Mouse (Mus musculus): ENCODE data around the gene Faap24. TPM values are rescaled to one million over a fixed set of nuclear protein-coding genes. Genes with fewer than 3 reads are reported as not detected.

Faap24 gene
- polyA plus RNA-seq, 1 experiment from 2014 or later: 22.0 TPM

DNA sequence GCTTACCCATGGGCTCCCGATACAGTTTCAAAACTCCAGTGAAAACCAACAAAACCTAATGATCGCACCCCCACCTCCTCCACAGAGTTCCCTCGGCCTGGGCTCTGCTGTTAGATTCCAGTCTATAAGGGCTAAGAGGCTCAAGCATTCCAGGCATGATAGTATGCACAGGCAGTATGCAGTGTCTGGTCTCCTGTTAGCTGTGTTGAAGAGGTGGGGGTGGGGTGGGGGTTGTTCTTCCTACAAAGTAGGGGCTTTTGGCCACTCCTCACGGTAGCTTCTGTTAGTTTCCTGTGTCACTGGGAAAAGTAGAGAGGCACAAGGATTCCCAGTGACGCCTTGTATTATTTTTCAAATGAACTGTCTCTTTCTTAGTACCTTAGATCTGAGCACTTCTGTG, 34.4 kb downstream of the Faap24 start:
- Histone ChIP-seq H3K27ac (peak overlapping the region; percentile 4; the same call in 1 of the 2 replicates), H3K9me3 (no peaks in the 10 kb centered on the region), H3K4me3 (replicated peaks) (no peak overlapping the region), H3K9ac (no peak overlapping the region), H3K4me1 (replicated peaks) (peaks cover 6% of the 10 kb centered on the region), H3K36me3 (peaks cover 6% of the 10 kb centered on the region), H3K27me3 (replicated peaks) (no peaks in the 10 kb centered on the region), H3K4me2 (replicated peaks) (no peak overlapping the region)
- ATAC-seq: no peak
- 50% methylated on average over 5 of the region's 5 CpGs for WGBS

- Histone ChIP-seq H3K4me1 (replicated peaks) (peaks cover 12% of the 10 kb centered on the region), H3K27me3 (replicated peaks) (no peaks in the 10 kb centered on the region), H3K36me3 (no peaks in the 10 kb centered on the region; the same call in 1 of the 2 replicates), H3K9me3 (no peaks in the 10 kb centered on the region), H3K9ac (no peak overlapping the region), H3K4me3 (replicated peaks) (no peak overlapping the region), H3K4me2 (replicated peaks) (no peak overlapping the region), H3K27ac (no peak overlapping the region)
- 84% methylated on average over 12 of the region's 12 CpGs for WGBS
- no peak for ATAC-seq
Observed at GRCm38 (mm10) chr7:35357621-35358020, 39.0 kb downstream of the Faap24 start.

DNA sequence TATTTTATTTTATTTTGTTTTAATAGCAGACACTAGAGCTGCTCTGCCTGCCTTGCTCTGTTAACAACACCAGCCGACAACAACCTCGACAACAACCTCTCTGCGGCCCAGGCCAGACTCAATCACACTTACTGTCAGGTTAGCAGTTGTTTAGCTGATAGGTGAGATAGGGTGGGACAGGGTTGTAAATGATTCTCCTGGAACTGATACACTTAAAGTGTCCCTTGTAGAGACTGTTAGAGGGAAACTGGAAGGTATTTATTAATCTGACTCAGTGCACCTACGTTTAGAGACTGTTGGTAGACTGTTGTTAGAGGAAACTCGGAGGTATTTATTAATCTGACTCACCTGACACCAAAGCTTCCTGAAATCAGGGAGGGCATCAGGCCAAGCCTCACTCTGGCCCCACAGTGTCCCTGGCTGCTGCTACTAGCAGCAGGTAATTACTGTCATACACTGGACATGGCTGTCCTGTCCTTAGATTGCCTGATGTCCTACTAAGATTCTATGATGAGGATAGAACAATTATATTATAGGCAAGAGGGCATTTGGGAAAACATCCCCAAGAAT, 41.2 kb downstream of the Faap24 start:
- Histone ChIP-seq H3K4me2 (replicated peaks) (no peak overlapping the region), H3K36me3 (no peaks in the 10 kb centered on the region; the same call in 1 of the 2 replicates), H3K9ac (peak overlapping the region; percentile 20; the same call in 1 of the 2 replicates), H3K4me1 (replicated peaks) (0 out of 2 replicates have a peak, but pooled peaks cover 6% of the 10 kb centered on the region), H3K9me3 (no peaks in the 10 kb centered on the region), H3K27me3 (replicated peaks) (no peaks in the 10 kb centered on the region), H3K27ac (peak overlapping the region; percentile 78), H3K4me3 (replicated peaks) (no peak overlapping the region)
- WGBS: 17% methylated on average over 5 of the region's 5 CpGs
- ATAC-seq: peak; percentile 86

DNA sequence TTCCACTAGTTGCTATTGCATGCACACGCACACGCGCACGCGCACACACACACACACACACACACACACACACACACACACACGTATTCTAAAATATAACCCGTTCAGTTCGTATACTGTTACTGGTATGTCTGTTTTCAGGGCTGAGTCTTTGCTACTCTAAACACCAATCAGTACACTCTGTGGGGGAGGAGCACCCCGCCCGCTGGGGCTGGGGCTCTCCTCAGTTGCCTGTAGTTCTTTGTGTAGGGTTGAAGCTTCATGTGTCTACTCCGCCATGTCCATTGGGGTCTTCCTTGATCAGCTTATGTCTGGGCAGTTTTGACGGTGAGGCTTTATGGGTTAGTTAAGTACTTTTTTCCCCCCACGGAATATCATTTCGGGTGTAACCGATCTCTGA, 43.3 kb downstream of the Faap24 start:
- Histone ChIP-seq H3K27ac (peak overlapping the region; percentile 33; the same call in 1 of the 2 replicates), H3K9ac (no peak overlapping the region), H3K4me3 (replicated peaks) (no peak overlapping the region), H3K9me3 (no peaks in the 10 kb centered on the region), H3K36me3 (no peaks in the 10 kb centered on the region; the same call in 1 of the 2 replicates), H3K27me3 (replicated peaks) (no peaks in the 10 kb centered on the region), H3K4me1 (replicated peaks) (0 out of 2 replicates have a peak, but pooled peaks cover 6% of the 10 kb centered on the region), H3K4me2 (replicated peaks) (no peak overlapping the region)
- ATAC-seq: no peak
- 92% methylated on average over 15 of the region's 15 CpGs for WGBS

DNA sequence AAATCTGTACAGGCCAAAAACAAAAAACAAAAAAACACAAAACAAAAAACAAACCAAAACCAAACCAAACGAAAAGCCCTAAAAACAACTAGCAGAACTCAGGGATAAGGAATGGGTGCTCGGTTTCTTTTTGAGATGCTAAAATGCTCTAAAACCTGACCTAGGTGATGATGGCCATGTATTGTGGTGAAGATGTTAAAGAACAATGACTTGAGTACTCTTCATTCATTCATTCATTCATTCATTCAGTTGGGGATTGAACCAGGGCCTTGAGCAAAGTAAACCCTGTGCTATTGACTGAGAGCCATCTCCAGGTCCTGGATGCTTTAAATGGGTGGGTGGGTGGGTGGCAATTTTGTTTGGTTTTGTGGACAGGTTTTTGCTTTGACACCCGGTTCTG, 45.5 kb downstream of the Faap24 start:
- Histone ChIP-seq H3K27ac (no peak overlapping the region), H3K9ac (no peak overlapping the region), H3K4me2 (replicated peaks) (no peak overlapping the region), H3K36me3 (no peaks in the 10 kb centered on the region; the same call in 1 of the 2 replicates), H3K9me3 (no peaks in the 10 kb centered on the region), H3K4me3 (replicated peaks) (no peak overlapping the region), H3K4me1 (replicated peaks) (0 out of 2 replicates have a peak, but pooled peaks cover 8% of the 10 kb centered on the region), H3K27me3 (replicated peaks) (no peaks in the 10 kb centered on the region)
- no peak for ATAC-seq
- 89% methylated on average over 3 of the region's 3 CpGs for WGBS

DNA sequence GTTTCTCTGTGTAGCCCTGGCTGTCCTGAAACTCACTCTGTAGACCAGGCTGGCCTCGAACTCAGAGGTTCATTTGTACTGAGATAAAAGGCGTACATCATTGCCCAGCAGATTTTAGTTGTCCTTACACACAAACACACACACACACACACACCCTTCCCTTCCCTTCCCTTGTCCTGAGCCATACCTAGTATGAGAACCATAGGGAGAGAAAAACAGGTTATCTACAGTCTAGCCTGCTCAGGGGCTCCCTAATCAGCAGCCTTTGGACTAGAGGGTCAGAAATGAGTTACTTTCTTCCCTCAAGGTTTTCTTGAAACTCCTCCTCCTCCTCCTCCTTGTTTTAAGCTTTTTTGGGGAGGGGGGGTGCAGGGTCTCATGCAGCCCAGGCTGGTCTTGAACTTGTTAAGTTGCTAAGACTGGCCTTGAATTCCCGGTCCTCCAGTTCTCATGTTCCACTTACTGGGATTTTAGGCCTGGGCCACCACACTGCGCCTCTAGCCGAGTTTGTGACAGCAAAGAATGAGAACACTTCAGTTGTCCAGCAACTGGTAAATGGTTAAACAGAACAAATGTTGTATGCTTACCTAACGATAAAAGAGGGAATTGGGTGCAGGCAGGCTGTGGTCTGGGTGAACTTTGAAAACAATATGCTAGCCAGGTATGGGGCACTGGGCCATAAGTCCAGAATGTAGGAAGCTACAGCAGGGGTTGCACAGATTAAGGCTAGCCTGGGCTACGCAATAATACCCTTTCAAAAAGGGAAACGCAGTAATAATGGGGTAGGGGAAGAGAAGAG, 46.6 kb downstream of the Faap24 start:
- WGBS: 68% methylated on average over 8 of the region's 8 CpGs
- H3K9ac ChIP-seq: no peak overlapping the region
- no peaks in the 10 kb centered on the region for H3K9me3 ChIP-seq
- no peak overlapping the region for H3K4me3 ChIP-seq (replicated peaks)
- H3K4me2 ChIP-seq (replicated peaks): no peak overlapping the region
- H3K4me1 ChIP-seq (replicated peaks): peaks cover 8% of the 10 kb centered on the region; the same call in 1 of the 2 replicates
- peak overlapping the region; percentile 64 for H3K27ac ChIP-seq
- no peaks in the 10 kb centered on the region for H3K27me3 ChIP-seq (replicated peaks)
- H3K36me3 ChIP-seq: no peaks in the 10 kb centered on the region; the same call in 1 of the 2 replicates
- ATAC-seq: peak; percentile 55

- no peak overlapping the region for H3K4me3 ChIP-seq (replicated peaks)
- no peak overlapping the region for H3K9ac ChIP-seq
- H3K27ac ChIP-seq: peak overlapping the region; percentile 79
- WGBS: 75% methylated on average over 4 of the region's 4 CpGs
- H3K9me3 ChIP-seq: no peaks in the 10 kb centered on the region
- H3K36me3 ChIP-seq: no peaks in the 10 kb centered on the region; the same call in 1 of the 2 replicates
- no peaks in the 10 kb centered on the region for H3K27me3 ChIP-seq (replicated peaks)
- no peak for ATAC-seq
- peak overlapping the region; percentile 22; the same call in 1 of the 2 replicates for H3K4me2 ChIP-seq (replicated peaks)
- peaks cover 3% of the 10 kb centered on the region; the same call in 1 of the 2 replicates for H3K4me1 ChIP-seq (replicated peaks)
Observed at GRCm38 (mm10) chr7:35349022-35349421, 47.6 kb downstream of the Faap24 start.

DNA sequence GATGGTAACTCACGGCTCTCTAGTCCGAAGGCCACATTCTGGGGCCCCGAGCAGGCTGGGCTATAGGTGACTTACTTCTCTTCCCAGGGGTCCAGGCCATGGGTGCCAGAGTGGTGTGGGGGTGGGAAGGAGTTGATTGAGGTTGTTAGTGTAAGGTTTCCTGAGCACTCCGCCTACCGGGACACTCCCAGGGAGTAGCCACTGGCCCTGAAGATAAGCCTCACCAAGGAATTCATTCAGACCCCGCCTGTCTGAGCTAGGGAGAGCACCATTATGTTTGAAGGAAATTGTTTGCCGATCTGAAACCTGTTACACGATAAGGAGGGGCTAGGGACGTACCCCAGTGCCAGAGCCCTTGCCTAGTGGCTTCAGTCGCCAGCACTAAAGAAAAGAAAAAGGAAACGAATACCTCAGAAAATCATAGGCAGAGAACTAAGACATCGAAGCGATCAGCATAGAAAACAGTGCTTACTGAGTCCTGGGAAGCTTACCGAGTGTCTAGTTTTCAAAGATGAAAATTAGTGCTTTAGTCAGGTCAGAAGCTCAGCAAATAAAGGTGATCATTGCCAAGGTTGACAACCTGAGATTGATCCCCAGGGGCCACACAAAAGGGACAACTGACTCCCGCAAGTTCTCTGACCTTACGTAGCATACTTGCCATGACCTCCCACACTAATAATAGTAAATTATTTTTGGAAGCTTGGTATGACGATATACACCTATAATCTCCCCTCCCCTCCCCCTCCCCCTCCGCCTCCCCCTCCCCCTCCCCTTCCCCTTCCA, 48.5 kb downstream of the Faap24 start:
- peak overlapping the region; percentile 39 for H3K4me2 ChIP-seq (replicated peaks)
- H3K27ac ChIP-seq: peak overlapping the region; percentile 79
- H3K9ac ChIP-seq: no peak overlapping the region
- WGBS: 44% methylated on average over 17 of the region's 18 CpGs
- no peak overlapping the region for H3K4me3 ChIP-seq (replicated peaks)
- no peaks in the 10 kb centered on the region for H3K36me3 ChIP-seq
- peaks cover 2% of the 10 kb centered on the region; the same call in 1 of the 2 replicates for H3K4me1 ChIP-seq (replicated peaks)
- peak; percentile 75 for ATAC-seq
- no peaks in the 10 kb centered on the region for H3K9me3 ChIP-seq
- H3K27me3 ChIP-seq (replicated peaks): no peaks in the 10 kb centered on the region

DNA sequence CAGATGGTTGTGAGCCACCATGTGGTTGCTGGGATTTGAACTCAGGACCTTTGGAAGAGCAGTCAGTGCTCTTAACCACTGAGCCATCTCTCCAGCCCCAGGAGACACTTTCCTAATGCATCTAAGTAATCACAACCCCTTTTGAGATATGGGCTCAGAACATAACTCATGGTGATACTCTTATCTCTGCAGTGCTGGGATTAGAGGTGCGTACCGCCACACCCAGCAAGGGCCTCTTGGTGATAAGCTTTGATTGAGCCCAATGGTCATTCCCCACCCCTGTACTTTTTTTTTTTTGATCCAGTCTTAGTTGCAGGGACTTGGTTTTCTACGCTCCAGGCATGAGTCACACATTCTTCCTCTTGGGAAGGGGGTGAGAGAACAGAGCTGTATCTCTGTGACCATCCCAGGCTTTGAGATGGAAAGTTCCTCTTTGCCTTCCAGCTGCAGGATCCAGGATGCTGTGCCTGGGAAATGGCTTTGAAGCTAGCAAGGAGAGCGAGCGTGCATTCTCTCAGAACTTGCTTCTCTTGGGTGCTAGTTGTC, 51.8 kb downstream of the Faap24 start:
- H3K27ac ChIP-seq: peak overlapping the region; percentile 56
- H3K9me3 ChIP-seq: no peaks in the 10 kb centered on the region
- no peak overlapping the region for H3K9ac ChIP-seq
- 0 out of 2 replicates have a peak overlapping the region, but pooled peaks have one; percentile 4 for H3K4me3 ChIP-seq (replicated peaks)
- WGBS: 64% methylated on average over 5 of the region's 5 CpGs
- H3K4me2 ChIP-seq (replicated peaks): no peak overlapping the region; the same call in 1 of the 2 replicates
- ATAC-seq: peak; percentile 76
- H3K4me1 ChIP-seq (replicated peaks): peaks cover 2% of the 10 kb centered on the region; the same call in 1 of the 2 replicates
- no peaks in the 10 kb centered on the region for H3K27me3 ChIP-seq (replicated peaks)
- no peaks in the 10 kb centered on the region for H3K36me3 ChIP-seq

GRCm38 (mm10) chr7:35342498-35342897, 54.1 kb downstream of the Faap24 start:
- H3K27me3 ChIP-seq (replicated peaks): no peaks in the 10 kb centered on the region
- H3K36me3 ChIP-seq: no peaks in the 10 kb centered on the region
- no peak overlapping the region for H3K4me2 ChIP-seq (replicated peaks)
- no peaks in the 10 kb centered on the region for H3K9me3 ChIP-seq
- H3K27ac ChIP-seq: peak overlapping the region; percentile 32; the same call in 1 of the 2 replicates
- H3K4me3 ChIP-seq (replicated peaks): no peak overlapping the region
- ATAC-seq: no peak
- 46% methylated on average over 4 of the region's 4 CpGs for WGBS
- no peak overlapping the region for H3K9ac ChIP-seq
- H3K4me1 ChIP-seq (replicated peaks): no peaks in the 10 kb centered on the region; the same call in 1 of the 2 replicates

All from intestine, embryonic 15.5 days (tissue).